Mouse (Mus musculus) fibroblast of lung, adult 2 months (primary cell): ENCODE measurements at regions not wholly inside any gene's neighbourhood (a gene's known extent, or its start where the extent isn't known, plus 50 kb on each side); places are given as distances from the start of the nearest gene placed in this dataset.
"Not testable (repeated sequence)": the region's sequence is repeated elsewhere in the genome, so short reads cannot be mapped to it uniquely, and the experiment has no call there.

Source experiments
- DNase-seq: peaks from one replicate; pipeline ENCODE4 v3.0.0-alpha.2; 2011; ENCODE audit warnings: low read depth

GRCm38 (mm10) chr12:47163171-47163570, 344.4 kb upstream of the Nova1 start:
- DNase-seq = no peak

GRCm38 (mm10) chr12:47162624-47163151, 344.0 kb upstream of the Nova1 start:
- DNase-seq = no peak

GRCm38 (mm10) chr12:47160626-47161025, 341.9 kb upstream of the Nova1 start:
- no peak for DNase-seq

- not testable (repeated sequence) for DNase-seq
Measured at GRCm38 (mm10) chr12:47155916-47156315, 337.2 kb upstream of the Nova1 start.

GRCm38 (mm10) chr12:47140677-47141076, 321.9 kb upstream of the Nova1 start:
- DNase-seq = no peak

GRCm38 (mm10) chr12:47129821-47130220, 311.1 kb upstream of the Nova1 start:
- DNase-seq = no peak

GRCm38 (mm10) chr12:47128596-47128995, 309.9 kb upstream of the Nova1 start:
- DNase-seq = no peak

GRCm38 (mm10) chr12:47121426-47121825, 302.7 kb upstream of the Nova1 start:
- no peak for DNase-seq

GRCm38 (mm10) chr12:47117504-47117903, 298.8 kb upstream of the Nova1 start:
- peak; percentile 84 for DNase-seq

GRCm38 (mm10) chr12:47089234-47089633, 270.5 kb upstream of the Nova1 start:
- DNase-seq = no peak

GRCm38 (mm10) chr12:47074961-47075360, 256.2 kb upstream of the Nova1 start:
- DNase-seq = no peak

GRCm38 (mm10) chr12:47052474-47052873, 233.7 kb upstream of the Nova1 start:
- no peak for DNase-seq

GRCm38 (mm10) chr12:47020810-47021348, 202.2 kb upstream of the Nova1 start:
- DNase-seq = no peak

- DNase-seq = peak; percentile 46
Measured at GRCm38 (mm10) chr12:46992343-46992742, 173.6 kb upstream of the Nova1 start.

GRCm38 (mm10) chr12:46988972-46989371, 170.2 kb upstream of the Nova1 start:
- no peak for DNase-seq

GRCm38 (mm10) chr12:46950223-46950779, 131.6 kb upstream of the Nova1 start:
- no peak for DNase-seq

- DNase-seq = no peak
Measured at GRCm38 (mm10) chr12:46945707-46946106, 127.0 kb upstream of the Nova1 start.

- DNase-seq = no peak
Measured at GRCm38 (mm10) chr12:46931086-46931485, 112.4 kb upstream of the Nova1 start.

GRCm38 (mm10) chr12:46917286-46917685, 98.6 kb upstream of the Nova1 start:
- DNase-seq = no peak

GRCm38 (mm10) chr12:46878164-46878563, 59.4 kb upstream of the Nova1 start:
- DNase-seq = no peak

- no peak for DNase-seq
Measured at GRCm38 (mm10) chr12:46870130-46870529, 51.4 kb upstream of the Nova1 start.
